Mouse (Mus musculus) C2C12 (cell line): ENCODE measurements around the gene Acox3.

Experiments
- CEBPB ChIP-seq: IDR thresholded peaks from one replicate; pipeline ENCODE4 v1.6.1; 2011; ENCODE audit warnings: low read depth, mild to moderate bottlenecking, control low read depth, moderate library complexity
- CTCF ChIP-seq: IDR thresholded peaks from one replicate; pipeline ENCODE4 v1.5.1; 2011; ENCODE audit not compliant: control insufficient read depth, insufficient read depth, insufficient read length
- FOSL1 ChIP-seq: IDR thresholded peaks from one replicate; pipeline ENCODE4 v1.8.0; 2011; ENCODE audit warnings: mild to moderate bottlenecking, low read length; ENCODE audit not compliant: poor library complexity, insufficient read depth, severe bottlenecking
- MAX ChIP-seq: IDR thresholded peaks from one replicate; pipeline ENCODE4 v1.6.1; 2011; ENCODE audit warnings: mild to moderate bottlenecking, control low read depth
- MYOD1 ChIP-seq: IDR thresholded peaks from one replicate; pipeline ENCODE4 v1.6.1; 2011; ENCODE audit warnings: low read depth; ENCODE audit not compliant: control insufficient read depth, insufficient read length
- MYOG ChIP-seq: IDR thresholded peaks from one replicate; pipeline ENCODE4 v1.6.1; 2011; ENCODE audit not compliant: control insufficient read depth, insufficient read length; ENCODE audit errors: extremely low read depth
- USF1 ChIP-seq: IDR thresholded peaks from one replicate; pipeline ENCODE4 v1.6.1; 2011; ENCODE audit warnings: low read depth, mild to moderate bottlenecking, control low read depth, moderate library complexity

- TF ChIP-seq CTCF (no peak), USF1 (no peak), MAX (no peak), CEBPB (no peak), MYOD1 (no peak), MYOG (no peak), FOSL1 (no peak)
Measured at GRCm38 (mm10) chr5:35612722-35613121, 29.9 kb downstream of the Acox3 start.
